Mouse (Mus musculus): ENCODE measurements at regions not wholly inside any gene's neighbourhood (a gene's known extent, or its start where the extent isn't known, plus 50 kb on each side); places are given as distances from the start of the nearest gene placed in this dataset.

- no peak for DNase-seq
Observed at GRCm38 (mm10) chr5:58705561-58705960, 987.8 kb downstream of the Pcdh7 start.

- DNase-seq = no peak
Observed at GRCm38 (mm10) chr5:58712381-58712780, 994.6 kb downstream of the Pcdh7 start.

- DNase-seq = no peak
Observed at GRCm38 (mm10) chr5:58733366-58733765, 1015.6 kb downstream of the Pcdh7 start.

- no peak for DNase-seq
Observed at GRCm38 (mm10) chr5:58733961-58734360, 1016.2 kb downstream of the Pcdh7 start.

- peak; percentile 66 for DNase-seq
Observed at GRCm38 (mm10) chr5:58736610-58737009, 1018.8 kb downstream of the Pcdh7 start.

GRCm38 (mm10) chr5:58737264-58737883, 1019.6 kb downstream of the Pcdh7 start:
- no peak for DNase-seq

GRCm38 (mm10) chr5:58738041-58738440, 1020.3 kb downstream of the Pcdh7 start:
- no peak for DNase-seq

GRCm38 (mm10) chr5:58740759-58741158, 1023.0 kb downstream of the Pcdh7 start:
- DNase-seq = no peak

GRCm38 (mm10) chr5:58747684-58748083, 1029.9 kb downstream of the Pcdh7 start:
- no peak for DNase-seq

GRCm38 (mm10) chr5:58751777-58752176, 1034.0 kb downstream of the Pcdh7 start:
- no peak for DNase-seq

Measured in gastrocnemius, postnatal 10 days (tissue).